Mouse (Mus musculus): ENCODE data around the gene Gm29133. TPM values are rescaled to one million over a fixed set of nuclear protein-coding genes. Genes with fewer than 3 reads are reported as not detected.

Gm29133 gene
- not detected for polyA plus RNA-seq (2012; fragmentation: generic; extraction: Trizol)
- long read RNA-seq, experiment 1: 0 reads
- long read RNA-seq, experiment 2: 0 reads

DNA sequence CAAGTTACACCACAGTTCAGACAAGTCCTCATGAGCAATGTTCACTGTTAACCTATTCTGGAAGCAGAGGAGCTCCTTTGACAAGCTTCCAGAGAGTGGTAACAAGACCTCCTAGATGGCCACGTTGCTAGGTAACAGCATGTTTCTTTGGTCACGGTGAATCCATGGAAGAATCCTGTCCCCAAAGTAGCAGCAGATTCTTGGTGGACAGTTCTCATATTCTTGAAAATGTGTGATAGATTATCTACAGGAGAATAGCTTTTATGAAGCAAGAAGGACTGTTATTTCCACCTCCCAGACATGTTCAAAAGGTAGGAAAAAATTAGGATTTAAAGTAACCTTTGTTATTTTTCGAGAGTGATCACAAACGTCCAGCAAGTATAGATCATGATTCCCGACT lies at the start of gene Gm29133:
Gene Gm29133, plus strand, starts transcription at position 301 of the 400 bp plus-strand sequence.
- H3K79me3 ChIP-seq (ENCODE audit: low read depth): no peaks in the 10 kb centered on the region
- no peaks in the 10 kb centered on the region for H3K79me2 ChIP-seq (ENCODE audit: control insufficient read depth, insufficient read depth)
- no peaks in the 10 kb centered on the region for H3K27me3 ChIP-seq (ENCODE audit: control insufficient read depth, insufficient read depth, insufficient read length)
- H3K36me3 ChIP-seq (ENCODE audit: control insufficient read depth, insufficient read depth): no peaks in the 10 kb centered on the region
- TF ChIP-seq MAX (IDR thresholded peaks at IDR 0.05) (no peak), CEBPB (IDR thresholded peaks at IDR 0.05; ENCODE audit: low read depth) (no peak), FOSL1 (IDR thresholded peaks at IDR 0.05; ENCODE audit: insufficient read depth, low read length, poor library complexity, severe bottlenecking) (no peak), MYOG (IDR thresholded peaks at IDR 0.05; ENCODE audit: control insufficient read depth, extremely low read depth, insufficient read length) (no peak), USF1 (IDR thresholded peaks at IDR 0.05; ENCODE audit: low read depth) (no peak), MYOD1 (IDR thresholded peaks at IDR 0.05; ENCODE audit: control insufficient read depth, insufficient read length, low read depth) (no peak), CTCF (IDR thresholded peaks at IDR 0.05; ENCODE audit: control insufficient read depth, insufficient read depth, insufficient read length) (no peak)
- H3K4me3 ChIP-seq (ENCODE audit: insufficient read depth, poor library complexity, severe bottlenecking): no peak within 1 kb of the TSS
- no peak within 1 kb of the TSS for H3ac ChIP-seq (ENCODE audit: control insufficient read depth, insufficient read length, low read depth)

DNA sequence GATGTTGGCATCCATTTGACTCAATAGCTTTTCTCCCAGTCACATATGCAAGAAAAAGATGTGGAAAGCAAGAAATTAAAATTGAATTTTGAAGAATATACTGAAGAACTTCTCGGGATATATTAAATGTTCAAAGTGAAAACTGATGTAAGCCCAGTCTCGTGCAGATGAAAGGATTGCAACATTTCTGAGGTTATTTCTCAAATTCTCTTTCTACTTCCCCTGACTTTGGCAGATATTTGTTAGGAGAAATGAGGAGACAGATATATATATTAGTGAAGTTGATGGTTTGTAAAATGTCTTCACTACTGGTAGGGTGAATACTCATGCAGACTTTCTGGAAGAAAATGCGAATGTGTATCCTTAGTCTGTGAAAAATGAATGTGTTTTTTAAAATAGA lies 48.9 kb upstream of the Gm29133 start:
- Histone ChIP-seq H3K79me3 (ENCODE audit: low read depth) (no peaks in the 10 kb centered on the region), H3ac (ENCODE audit: control insufficient read depth, insufficient read length, low read depth) (no peak overlapping the region), H3K79me2 (ENCODE audit: control insufficient read depth, insufficient read depth) (no peaks in the 10 kb centered on the region), H3K36me3 (ENCODE audit: control insufficient read depth, insufficient read depth) (no peaks in the 10 kb centered on the region), H3K27me3 (ENCODE audit: control insufficient read depth, insufficient read depth, insufficient read length) (no peaks in the 10 kb centered on the region), H3K4me3 (ENCODE audit: insufficient read depth, poor library complexity, severe bottlenecking) (no peak overlapping the region)
- no peak for TF ChIP-seq CEBPB (IDR thresholded peaks at IDR 0.05; ENCODE audit: low read depth)
- no peak for TF ChIP-seq USF1 (IDR thresholded peaks at IDR 0.05; ENCODE audit: low read depth)
- TF ChIP-seq CTCF (IDR thresholded peaks at IDR 0.05; ENCODE audit: control insufficient read depth, insufficient read depth, insufficient read length): no peak
- TF ChIP-seq MAX (IDR thresholded peaks at IDR 0.05): no peak
- TF ChIP-seq FOSL1 (IDR thresholded peaks at IDR 0.05; ENCODE audit: insufficient read depth, low read length, poor library complexity, severe bottlenecking): no peak
- no peak for TF ChIP-seq MYOG (IDR thresholded peaks at IDR 0.05; ENCODE audit: control insufficient read depth, extremely low read depth, insufficient read length)
- TF ChIP-seq MYOD1 (IDR thresholded peaks at IDR 0.05; ENCODE audit: control insufficient read depth, insufficient read length, low read depth): no peak

DNA sequence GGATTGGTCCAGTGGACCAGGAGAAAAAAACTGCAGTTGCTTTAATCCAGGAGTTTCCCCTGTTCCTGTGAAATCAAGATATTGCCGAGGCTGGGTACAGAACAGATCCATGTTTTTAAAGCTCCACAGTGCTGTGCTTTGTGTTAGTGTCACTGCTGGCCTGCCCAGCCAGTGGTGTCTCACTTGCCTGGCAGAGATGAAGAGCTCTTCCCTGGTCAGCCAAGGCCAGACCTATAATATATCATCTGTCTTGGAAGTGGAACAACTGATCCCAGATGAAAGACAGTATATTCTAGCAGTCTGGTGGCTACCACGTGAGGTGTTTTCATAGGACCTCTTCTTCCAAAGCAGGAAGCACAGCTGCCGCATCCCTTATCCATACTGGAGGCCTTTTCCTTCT lies 46.7 kb upstream of the Gm29133 start:
- Histone ChIP-seq H3K27me3 (ENCODE audit: control insufficient read depth, insufficient read depth, insufficient read length) (no peaks in the 10 kb centered on the region), H3K79me3 (ENCODE audit: low read depth) (no peaks in the 10 kb centered on the region), H3K79me2 (ENCODE audit: control insufficient read depth, insufficient read depth) (no peaks in the 10 kb centered on the region), H3K36me3 (ENCODE audit: control insufficient read depth, insufficient read depth) (no peaks in the 10 kb centered on the region), H3K4me3 (ENCODE audit: insufficient read depth, poor library complexity, severe bottlenecking) (no peak overlapping the region), H3ac (ENCODE audit: control insufficient read depth, insufficient read length, low read depth) (no peak overlapping the region)
- TF ChIP-seq FOSL1 (IDR thresholded peaks at IDR 0.05; ENCODE audit: insufficient read depth, low read length, poor library complexity, severe bottlenecking): no peak
- TF ChIP-seq MYOD1 (IDR thresholded peaks at IDR 0.05; ENCODE audit: control insufficient read depth, insufficient read length, low read depth): no peak
- TF ChIP-seq MAX (IDR thresholded peaks at IDR 0.05): no peak
- TF ChIP-seq USF1 (IDR thresholded peaks at IDR 0.05; ENCODE audit: low read depth): no peak
- TF ChIP-seq MYOG (IDR thresholded peaks at IDR 0.05; ENCODE audit: control insufficient read depth, extremely low read depth, insufficient read length): no peak
- TF ChIP-seq CEBPB (IDR thresholded peaks at IDR 0.05; ENCODE audit: low read depth): no peak
- no peak for TF ChIP-seq CTCF (IDR thresholded peaks at IDR 0.05; ENCODE audit: control insufficient read depth, insufficient read depth, insufficient read length)

DNA sequence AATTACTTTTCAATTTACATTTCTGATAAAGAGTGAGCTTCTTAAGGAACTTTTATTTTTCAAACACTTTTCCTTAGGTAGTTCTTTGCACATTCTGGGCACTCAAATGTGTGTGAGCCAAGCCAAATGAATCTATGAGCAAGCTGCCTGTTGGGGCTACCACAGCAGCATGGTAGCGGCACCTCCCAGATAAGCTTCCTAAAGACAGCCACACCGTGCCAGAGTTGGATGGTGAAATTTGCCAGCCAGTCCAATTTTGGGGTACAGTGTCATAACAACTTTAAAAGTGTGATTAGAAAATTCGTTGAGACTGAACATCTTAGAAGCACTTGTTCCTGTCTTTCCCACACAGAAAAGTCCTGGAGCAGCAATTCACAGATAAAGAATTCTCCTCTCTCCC lies 41.5 kb upstream of the Gm29133 start:
- no peak for TF ChIP-seq CTCF (IDR thresholded peaks at IDR 0.05; ENCODE audit: control insufficient read depth, insufficient read depth, insufficient read length)
- no peak for TF ChIP-seq MYOG (IDR thresholded peaks at IDR 0.05; ENCODE audit: control insufficient read depth, extremely low read depth, insufficient read length)
- no peak for TF ChIP-seq FOSL1 (IDR thresholded peaks at IDR 0.05; ENCODE audit: insufficient read depth, low read length, poor library complexity, severe bottlenecking)
- no peaks in the 10 kb centered on the region for H3K27me3 ChIP-seq (ENCODE audit: control insufficient read depth, insufficient read depth, insufficient read length)
- H3ac ChIP-seq (ENCODE audit: control insufficient read depth, insufficient read length, low read depth): no peak overlapping the region

DNA sequence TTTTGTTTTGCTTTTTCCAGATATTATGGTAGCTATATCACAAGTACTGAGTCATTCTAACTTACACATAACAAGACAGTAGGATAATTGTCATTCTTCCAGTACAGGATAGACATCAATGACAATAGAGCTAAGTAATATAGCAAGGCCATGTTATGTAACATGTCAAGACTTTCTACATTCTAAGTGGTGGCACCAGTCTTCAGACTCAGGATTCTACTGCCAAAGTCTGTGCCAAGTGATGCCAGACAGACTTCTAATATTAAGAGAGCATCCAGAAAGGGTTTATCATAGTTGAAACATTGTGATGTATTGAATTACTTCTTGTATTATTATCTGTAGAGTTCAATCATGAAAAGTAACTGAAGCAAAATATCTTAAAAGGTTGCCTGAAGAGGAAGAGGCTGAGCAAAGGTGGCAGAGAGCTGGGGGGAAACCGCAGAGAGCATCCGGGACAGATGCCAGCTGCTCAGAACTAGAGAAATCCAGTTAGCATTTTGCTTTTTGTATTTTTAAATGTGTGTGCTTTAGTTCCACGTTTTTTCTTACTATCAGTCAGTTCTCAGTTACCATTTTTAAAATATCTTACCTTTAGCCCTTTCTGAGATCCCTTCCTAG lies 34.2 kb upstream of the Gm29133 start:
- Histone ChIP-seq H3K79me2 (ENCODE audit: control insufficient read depth, insufficient read depth) (no peaks in the 10 kb centered on the region), H3K27me3 (ENCODE audit: control insufficient read depth, insufficient read depth, insufficient read length) (no peaks in the 10 kb centered on the region), H3K79me3 (ENCODE audit: low read depth) (no peaks in the 10 kb centered on the region), H3K4me3 (ENCODE audit: insufficient read depth, poor library complexity, severe bottlenecking) (no peak overlapping the region), H3K36me3 (ENCODE audit: control insufficient read depth, insufficient read depth) (no peaks in the 10 kb centered on the region), H3ac (ENCODE audit: control insufficient read depth, insufficient read length, low read depth) (no peak overlapping the region)
- TF ChIP-seq MAX (IDR thresholded peaks at IDR 0.05) (no peak), MYOG (IDR thresholded peaks at IDR 0.05; ENCODE audit: control insufficient read depth, extremely low read depth, insufficient read length) (no peak), USF1 (IDR thresholded peaks at IDR 0.05; ENCODE audit: low read depth) (no peak), FOSL1 (IDR thresholded peaks at IDR 0.05; ENCODE audit: insufficient read depth, low read length, poor library complexity, severe bottlenecking) (no peak), CEBPB (IDR thresholded peaks at IDR 0.05; ENCODE audit: low read depth) (no peak), MYOD1 (IDR thresholded peaks at IDR 0.05; ENCODE audit: control insufficient read depth, insufficient read length, low read depth) (no peak), CTCF (IDR thresholded peaks at IDR 0.05; ENCODE audit: control insufficient read depth, insufficient read depth, insufficient read length) (no peak)

More for the DNA sequence above, 41.5 kb upstream of the Gm29133 start:
- no peaks in the 10 kb centered on the region for H3K79me2 ChIP-seq (ENCODE audit: control insufficient read depth, insufficient read depth)
- no peak overlapping the region for H3K4me3 ChIP-seq (ENCODE audit: insufficient read depth, poor library complexity, severe bottlenecking)
- H3K36me3 ChIP-seq (ENCODE audit: control insufficient read depth, insufficient read depth): no peaks in the 10 kb centered on the region
- no peaks in the 10 kb centered on the region for H3K79me3 ChIP-seq (ENCODE audit: low read depth)
